Mouse (Mus musculus) thymus, adult 2 months (tissue): ENCODE results near the gene Gpnmb. TPM values are rescaled to one million over a fixed set of nuclear protein-coding genes. Genes with fewer than 3 reads are reported as not detected.

Source experiments
- DNase-seq: peaks from one replicate; pipeline ENCODE4 v3.0.0; 2021
- H3K27ac ChIP-seq: fragments of 200-500 bp; 2 replicates; pipeline ENCODE4 v1.5.1; 2012; ENCODE audit warnings: low read length, control low read depth; ENCODE audit not compliant: control insufficient read depth, insufficient read depth
- H3K27me3 ChIP-seq: fragments of 200-500 bp; 2 replicates; pipeline ENCODE4 v1.6.1; 2012; ENCODE audit warnings: mild to moderate bottlenecking, low read length, moderate library complexity, mixed read lengths; ENCODE audit not compliant: control insufficient read depth, insufficient read depth
- H3K36me3 ChIP-seq: fragments of 200-500 bp; 2 replicates; pipeline ENCODE4 v1.6.1; 2012; ENCODE audit warnings: mild to moderate bottlenecking, low read length, moderate library complexity; ENCODE audit not compliant: control insufficient read depth, insufficient read depth
- H3K4me1 ChIP-seq: fragments of 200-500 bp; replicated peaks from 2 replicates; pipeline ENCODE4 v1.6.1; 2012; ENCODE audit warnings: low read length; ENCODE audit not compliant: control insufficient read depth, insufficient read depth
- H3K4me3 ChIP-seq: fragments of 200-500 bp; 2 replicates; pipeline ENCODE4 v1.5.1; 2012; ENCODE audit warnings: mild to moderate bottlenecking, low read length, control low read depth, moderate library complexity; ENCODE audit not compliant: control insufficient read depth, insufficient read depth
- CTCF ChIP-seq: fragments of 200-500 bp; IDR thresholded peaks from 2 replicates; pipeline ENCODE4 v1.5.1; 2012; ENCODE audit warnings: mild to moderate bottlenecking, control low read depth, low read length, moderate library complexity, borderline replicate concordance; ENCODE audit not compliant: control insufficient read depth, poor library complexity, insufficient read depth; ENCODE audit errors: extremely low read depth
- POLR2A ChIP-seq: fragments of 200-500 bp; IDR thresholded peaks from 2 replicates; pipeline ENCODE4 v1.6.1; 2012; ENCODE audit warnings: mild to moderate bottlenecking, low read length, control low read depth, moderate library complexity; ENCODE audit not compliant: control insufficient read depth, poor library complexity, insufficient read depth; ENCODE audit errors: extremely low read depth
- WGBS: fragments of 180-500 bp; shearing (Covaris S2); methylation state at CpG from one replicate; pipeline ENCODE4 v1.1.7; 2018; 5-methylcytosine and 5-hydroxymethylcytosine counted together
- polyA plus RNA-seq: library from polyadenylated mRNA; depleted of rRNA; stranded (reverse); fragments of >200 nt; gene quantifications from 2 replicates; pipeline ENCODE4 v1.2.3, GENCODE M21; 2012

Gpnmb gene
- polyA plus RNA-seq, 1 experiment: 15.2 TPM

- WGBS: 6% methylated on average over 12 of the region's 12 CpGs
- H3K36me3 ChIP-seq: no peaks in the 10 kb centered on the region
- peak overlapping the region; percentile 10 for H3K4me3 ChIP-seq
- no peaks in the 10 kb centered on the region for H3K27me3 ChIP-seq
- peaks cover 23% of the 10 kb centered on the region for H3K4me1 ChIP-seq
- TF ChIP-seq POLR2A (no peak), CTCF (no peak)
- peak overlapping the region; percentile 20; the same call in 1 of the 2 replicates for H3K27ac ChIP-seq
- DNase-seq: peak; percentile 20
Measured at GRCm38 (mm10) chr6:49017150-49017549, 19.2 kb upstream of the Gpnmb start.

- Histone ChIP-seq H3K4me1 (peaks cover 16% of the 10 kb centered on the region), H3K27me3 (no peaks in the 10 kb centered on the region), H3K4me3 (no peak overlapping the region), H3K27ac (no peak overlapping the region), H3K36me3 (no peaks in the 10 kb centered on the region)
- no peak for DNase-seq
- 85% methylated on average over 1 of the region's 1 CpGs for WGBS
- TF ChIP-seq POLR2A (no peak), CTCF (no peak)
Measured at GRCm38 (mm10) chr6:49019341-49019740, 17.0 kb upstream of the Gpnmb start.

GRCm38 (mm10) chr6:49021141-49022012 is 15.0 kb upstream of the Gpnmb start:
- peaks cover 16% of the 10 kb centered on the region for H3K4me1 ChIP-seq
- WGBS: 16% methylated on average over 14 of the region's 14 CpGs
- H3K4me3 ChIP-seq: no peak overlapping the region
- TF ChIP-seq CTCF: no peak
- TF ChIP-seq POLR2A: no peak
- no peak overlapping the region for H3K27ac ChIP-seq
- no peak for DNase-seq
- H3K27me3 ChIP-seq: no peaks in the 10 kb centered on the region
- H3K36me3 ChIP-seq: no peaks in the 10 kb centered on the region

- Histone ChIP-seq H3K4me3 (no peak overlapping the region), H3K36me3 (no peaks in the 10 kb centered on the region), H3K27me3 (no peaks in the 10 kb centered on the region), H3K27ac (no peak overlapping the region), H3K4me1 (peaks cover 11% of the 10 kb centered on the region)
- 67% methylated on average over 2 of the region's 2 CpGs for WGBS
- DNase-seq: no peak
- TF ChIP-seq CTCF (no peak), POLR2A (no peak)
Measured at GRCm38 (mm10) chr6:49022384-49022783, 14.0 kb upstream of the Gpnmb start.

GRCm38 (mm10) chr6:49023315-49023714 is 13.0 kb upstream of the Gpnmb start:
- Histone ChIP-seq H3K4me3 (no peak overlapping the region), H3K27me3 (no peaks in the 10 kb centered on the region), H3K27ac (no peak overlapping the region), H3K4me1 (peaks cover 10% of the 10 kb centered on the region), H3K36me3 (no peaks in the 10 kb centered on the region)
- TF ChIP-seq POLR2A (no peak), CTCF (no peak)
- WGBS: 83% methylated on average over 10 of the region's 10 CpGs
- no peak for DNase-seq

GRCm38 (mm10) chr6:49025290-49025689 is 11.1 kb upstream of the Gpnmb start:
- TF ChIP-seq CTCF (no peak), POLR2A (no peak)
- Histone ChIP-seq H3K4me1 (peaks cover 10% of the 10 kb centered on the region), H3K36me3 (no peaks in the 10 kb centered on the region), H3K4me3 (no peak overlapping the region), H3K27ac (no peak overlapping the region), H3K27me3 (no peaks in the 10 kb centered on the region)
- WGBS: 92% methylated on average over 7 of the region's 7 CpGs
- no peak for DNase-seq

- WGBS: 52% methylated on average over 5 of the region's 5 CpGs
- Histone ChIP-seq H3K4me3 (no peak overlapping the region), H3K36me3 (no peaks in the 10 kb centered on the region), H3K27me3 (no peaks in the 10 kb centered on the region), H3K27ac (no peak overlapping the region), H3K4me1 (peaks cover 3% of the 10 kb centered on the region)
- DNase-seq: no peak
- no peak for TF ChIP-seq CTCF
- TF ChIP-seq POLR2A: no peak
Measured at GRCm38 (mm10) chr6:49026496-49026895, 9.8 kb upstream of the Gpnmb start.
